Mouse (Mus musculus) lung, adult 2 months (tissue): ENCODE data around the gene BC005624.

Source experiments
- CTCF ChIP-seq: fragments of 200-500 bp; IDR thresholded peaks from 2 replicates; pipeline ENCODE4 v1.5.1; 2011; ENCODE audit warnings: mild to moderate bottlenecking, low read length, control low read depth; ENCODE audit not compliant: insufficient read depth
- POLR2A ChIP-seq: fragments of 200-500 bp; IDR thresholded peaks from 2 replicates; pipeline ENCODE4 v1.6.1; 2011; ENCODE audit warnings: low read depth, mild to moderate bottlenecking, control low read depth, low read length, borderline replicate concordance; ENCODE audit errors: extremely low read depth

DNA sequence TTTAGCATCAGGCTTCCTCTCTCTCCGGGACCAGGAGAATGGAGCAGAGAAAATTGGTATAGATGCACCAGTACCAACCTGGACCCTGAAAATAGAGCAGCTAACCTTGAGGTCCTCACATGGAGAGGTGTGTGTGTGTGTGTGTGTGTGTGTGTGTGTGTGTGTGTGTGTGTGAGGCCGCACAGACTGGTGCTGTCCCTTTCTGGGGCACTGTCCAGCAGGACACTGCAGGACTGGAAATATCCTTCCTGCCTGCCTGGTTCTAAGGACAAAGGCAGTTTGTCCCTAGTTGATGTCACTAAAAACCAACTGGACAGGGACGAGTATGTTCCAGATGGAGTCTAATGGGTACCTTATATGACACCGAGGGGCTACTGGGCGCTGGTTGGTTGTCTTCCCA is 41.9 kb upstream of the BC005624 start:
- no peak for TF ChIP-seq CTCF
- no peak for TF ChIP-seq POLR2A
